Mouse (Mus musculus) embryo, embryonic 10.5 days (tissue): ENCODE results near the gene Caprin2.
"Not testable (repeated sequence)": the region's sequence is repeated elsewhere in the genome, so short reads cannot be mapped to it uniquely, and the experiment has no call there.

ENCODE experiments used
- DNase-seq: peaks from one replicate; pipeline ENCODE4 v3.0.0-alpha.2; 2015; ENCODE audit warnings: low spot score

Caprin2 gene

GRCm38 (mm10) chr6:148895773-148896506, at the start of gene Caprin2:
Gene Caprin2, minus strand, starts transcription at chr6:148896237.
- DNase-seq, result peak; percentile 97

DNA sequence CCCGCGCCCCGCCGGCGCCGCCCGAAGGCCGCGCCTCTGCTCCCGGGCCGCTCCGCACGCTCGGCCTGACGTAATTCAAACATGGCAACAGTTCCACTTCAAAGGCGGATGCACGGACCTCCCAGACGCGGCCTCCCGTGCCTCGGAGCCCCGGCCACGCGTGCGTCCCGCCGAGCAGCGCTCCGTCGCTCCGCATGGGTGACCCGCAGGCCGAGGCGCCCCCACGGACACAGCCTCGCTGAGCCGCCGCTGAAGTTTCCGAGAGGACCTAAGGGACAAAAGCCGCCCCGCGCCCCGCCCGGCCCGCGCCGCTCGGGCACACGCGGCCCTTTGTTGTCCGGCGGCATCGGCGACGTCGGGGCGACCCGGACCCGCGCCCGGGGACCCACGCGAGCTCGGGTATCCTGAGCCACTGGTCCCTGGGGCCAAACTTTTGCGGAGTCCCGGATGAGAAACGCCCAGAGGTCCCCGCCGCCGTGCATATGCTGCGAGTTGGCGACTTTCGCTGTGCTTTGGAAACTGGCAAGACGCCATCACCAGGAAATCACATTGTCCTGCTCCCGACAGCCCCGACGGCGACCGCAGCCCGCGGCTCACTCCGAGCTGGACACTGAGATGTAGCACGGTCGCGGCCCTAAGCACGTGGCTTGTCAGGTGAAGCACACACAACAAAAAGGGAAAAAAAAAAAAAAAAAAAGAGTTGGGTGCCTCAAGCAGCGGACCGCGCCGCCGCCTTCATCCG, 48.9 kb upstream of the Caprin2 start:
- peak; percentile 70 for DNase-seq

DNA sequence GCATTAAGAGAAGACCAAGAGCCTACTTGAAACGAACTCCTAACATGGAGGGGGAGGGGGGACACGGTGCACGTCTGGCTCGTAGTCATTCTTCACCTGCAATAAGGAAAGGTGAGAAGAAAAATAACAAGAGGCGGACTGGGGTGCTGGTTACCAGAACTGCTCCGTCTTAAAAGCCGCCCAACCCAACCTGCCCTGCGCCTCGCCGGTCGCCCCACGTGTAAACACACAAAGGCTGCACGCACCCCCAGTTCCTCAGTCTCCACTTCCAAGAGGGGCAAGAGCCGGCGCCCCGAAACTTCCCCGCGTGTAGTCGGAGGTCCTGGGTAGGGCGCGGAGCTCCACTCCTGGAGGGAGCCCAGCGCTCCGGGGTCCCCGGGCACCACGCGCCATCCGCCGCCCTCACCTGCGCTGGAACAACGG, 48.3 kb upstream of the Caprin2 start:
- DNase-seq, result no peak

GRCm38 (mm10) chr6:148943695-148944094, 47.7 kb upstream of the Caprin2 start:
- DNase-seq, result peak; percentile 40

- DNase-seq, result no peak
Measured at GRCm38 (mm10) chr6:148942406-148942805, 46.4 kb upstream of the Caprin2 start.

DNA sequence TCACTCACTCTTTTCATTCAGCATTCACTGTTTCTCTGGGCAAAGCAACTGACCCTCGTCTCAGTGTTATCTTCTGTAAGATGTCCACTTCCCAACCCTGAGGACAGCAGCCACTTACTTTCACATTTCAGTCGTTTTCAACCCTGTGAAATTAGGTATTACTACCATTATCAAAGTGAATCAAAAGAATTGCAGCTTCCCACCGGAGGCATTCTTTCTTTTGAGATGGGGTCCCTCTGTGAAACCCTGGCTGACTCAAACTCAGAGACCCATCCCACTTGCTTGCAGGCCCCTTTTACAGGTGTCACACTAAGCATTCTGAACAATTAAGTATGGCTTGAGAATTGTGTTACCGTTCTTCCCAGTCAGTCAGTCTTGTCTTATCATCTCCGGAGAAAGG, 45.8 kb upstream of the Caprin2 start:
- no peak for DNase-seq

- not testable (repeated sequence) for DNase-seq
Measured at GRCm38 (mm10) chr6:148940383-148940782, 44.3 kb upstream of the Caprin2 start.

DNA sequence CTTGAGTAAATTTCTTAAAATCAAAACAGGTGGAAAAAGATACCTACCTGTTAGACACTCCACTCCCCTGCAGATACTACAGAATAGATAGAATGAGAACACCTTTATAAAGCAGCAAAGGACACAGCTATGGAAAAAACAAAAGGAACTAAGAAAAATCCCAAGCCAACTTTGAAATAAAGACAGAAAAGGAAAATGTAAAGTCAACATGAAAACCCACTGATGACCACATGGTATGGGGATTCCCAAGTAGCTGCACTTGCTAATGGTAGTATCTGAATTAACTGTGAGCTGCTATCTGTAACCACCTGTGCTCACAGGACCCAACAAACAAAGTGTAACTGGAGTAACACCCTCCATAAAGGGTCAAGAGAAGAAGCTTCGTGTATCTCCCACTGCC, 41.7 kb upstream of the Caprin2 start:
- no peak for DNase-seq

DNA sequence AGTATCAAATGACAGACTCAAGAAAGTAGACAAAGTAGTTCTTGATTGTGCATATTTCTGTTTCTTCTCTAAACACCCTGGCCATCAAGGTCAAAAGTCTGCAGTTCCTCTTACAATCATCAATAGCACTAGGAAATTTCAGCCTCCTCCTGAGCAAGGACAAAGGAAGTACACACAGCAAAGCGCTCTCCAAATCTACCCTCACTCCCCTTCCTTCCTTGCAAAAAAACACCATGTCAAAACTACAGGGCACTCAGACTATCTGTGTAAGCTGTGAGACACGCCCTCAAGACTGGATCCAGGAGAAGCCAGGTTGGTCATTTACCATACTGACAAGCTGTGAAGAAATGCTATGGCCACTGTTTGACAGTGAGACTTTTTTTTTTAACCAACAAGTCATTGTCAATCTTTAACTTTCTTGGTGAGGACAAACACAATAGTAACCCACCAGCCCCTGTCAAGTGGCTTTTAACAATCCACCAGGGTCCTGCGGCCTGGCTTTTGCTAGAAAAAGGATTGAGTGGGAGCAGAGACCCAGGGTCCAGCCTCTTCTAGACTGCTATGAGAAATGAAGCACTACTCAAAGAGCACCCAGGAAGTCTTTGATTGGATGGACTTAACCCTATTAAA, 39.0 kb upstream of the Caprin2 start:
- no peak for DNase-seq

DNA sequence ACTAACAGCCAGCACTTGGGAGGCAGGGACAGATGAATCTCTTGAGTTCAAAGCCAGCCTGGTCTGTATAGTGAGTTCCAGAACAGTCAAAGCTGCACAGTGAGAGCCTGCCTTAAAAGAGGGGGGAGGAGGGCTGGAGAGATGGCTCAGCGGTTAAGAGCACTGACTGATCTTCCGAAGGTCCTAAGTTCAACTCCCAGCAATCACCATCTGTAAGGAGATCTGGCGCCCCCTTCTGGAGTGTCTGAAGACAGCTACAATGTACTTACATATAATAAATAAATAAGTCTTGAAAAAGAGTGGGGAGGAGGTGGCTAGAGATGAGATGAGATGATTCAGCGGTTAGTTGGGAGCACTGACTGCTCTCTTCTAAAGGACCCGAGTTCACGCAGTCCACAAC, 35.2 kb upstream of the Caprin2 start:
- DNase-seq, result peak; percentile 48

DNA sequence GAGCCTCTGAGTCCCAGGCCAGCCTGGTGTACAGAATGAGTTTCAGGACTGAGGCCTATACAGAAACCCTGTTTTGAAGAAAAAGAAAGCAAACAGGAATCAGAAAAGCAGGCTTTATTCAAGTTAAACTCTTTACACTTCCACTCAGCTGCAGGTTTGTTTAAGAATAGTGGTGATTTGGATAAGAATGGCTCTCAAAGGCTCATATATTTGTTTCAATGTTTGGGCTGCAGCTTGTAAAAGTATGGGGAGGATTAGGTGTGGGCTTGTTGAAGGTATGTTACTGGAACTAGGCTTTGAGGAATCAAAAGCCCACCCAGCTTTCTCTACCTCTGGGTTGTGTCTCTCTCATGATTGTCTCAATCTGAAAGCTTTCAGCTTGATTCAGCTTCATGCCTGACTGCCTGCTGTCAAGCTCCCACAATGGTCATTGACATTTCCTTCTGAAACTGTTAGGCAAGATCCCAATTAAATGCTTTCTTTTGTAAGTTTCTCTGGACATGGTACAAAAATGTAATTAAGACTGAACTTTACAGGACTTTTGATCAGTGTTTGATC, 22.9 kb upstream of the Caprin2 start:
- no peak for DNase-seq

- DNase-seq, result no peak
Measured at GRCm38 (mm10) chr6:148917672-148918071, 21.6 kb upstream of the Caprin2 start.

- peak; percentile 45 for DNase-seq
Measured at GRCm38 (mm10) chr6:148916817-148917216, 20.8 kb upstream of the Caprin2 start.

DNA sequence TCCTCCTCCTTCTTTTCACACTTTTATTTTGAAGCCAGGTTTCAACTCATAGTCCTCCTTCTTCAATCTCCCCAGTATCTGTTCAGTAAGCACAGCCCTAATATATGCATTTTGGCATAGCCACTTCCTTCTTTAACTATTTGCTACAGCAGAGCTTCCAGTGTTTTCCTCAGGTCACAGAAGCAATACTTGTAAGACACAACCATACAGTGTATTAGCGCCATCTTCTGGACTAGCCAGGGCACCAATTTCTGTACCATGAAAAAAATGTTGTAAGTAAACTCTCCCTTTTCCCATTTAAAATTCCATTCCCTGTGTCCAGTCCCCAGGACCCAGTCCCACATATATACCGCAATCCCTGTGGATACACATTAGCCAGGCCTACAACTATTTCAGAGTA, 17.9 kb upstream of the Caprin2 start:
- DNase-seq, result peak; percentile 88

DNA sequence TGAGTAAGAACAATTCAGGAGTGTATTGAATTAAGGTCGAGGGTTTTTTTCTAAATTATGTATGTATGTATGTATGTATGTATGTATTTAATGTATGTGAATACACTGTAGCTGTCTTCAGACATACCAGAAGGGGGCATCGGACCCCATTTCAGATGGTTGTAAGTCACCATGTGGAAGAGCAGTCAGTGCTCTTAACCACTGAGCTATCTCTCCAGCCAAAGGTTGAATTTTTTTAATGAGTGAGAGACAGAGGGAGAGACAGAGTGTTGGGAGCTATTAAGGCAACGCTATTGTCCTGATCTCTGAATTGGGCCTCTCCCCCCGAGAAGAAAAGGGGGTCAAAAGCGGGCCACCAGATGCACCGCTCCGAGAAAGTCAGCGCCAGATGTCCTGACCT, 15.9 kb upstream of the Caprin2 start:
- not testable (repeated sequence) for DNase-seq

DNA sequence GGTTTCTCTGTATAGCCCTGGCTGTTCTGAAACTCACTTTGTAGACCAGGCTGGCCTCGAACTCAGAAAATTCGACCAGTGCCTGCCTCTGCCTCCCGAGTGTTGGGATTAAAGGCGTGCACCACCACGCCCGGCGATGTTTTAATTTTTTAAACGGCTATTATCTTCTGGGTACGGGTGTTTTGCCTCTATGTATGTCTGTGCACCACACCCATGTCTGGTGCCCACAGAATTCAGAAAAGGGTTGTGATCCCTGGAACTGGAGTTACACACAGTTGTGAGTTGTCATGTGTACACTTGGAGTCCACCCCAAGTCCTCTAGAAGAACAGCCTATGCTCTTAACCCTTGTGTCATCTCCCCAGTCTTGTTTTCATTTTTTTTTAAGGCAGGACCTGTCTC, 10.9 kb upstream of the Caprin2 start:
- no peak for DNase-seq

GRCm38 (mm10) chr6:148902728-148903127, 6.7 kb upstream of the Caprin2 start:
- no peak for DNase-seq

GRCm38 (mm10) chr6:148896507-148896851, 442 bp upstream of the Caprin2 start:
- no peak for DNase-seq

DNA sequence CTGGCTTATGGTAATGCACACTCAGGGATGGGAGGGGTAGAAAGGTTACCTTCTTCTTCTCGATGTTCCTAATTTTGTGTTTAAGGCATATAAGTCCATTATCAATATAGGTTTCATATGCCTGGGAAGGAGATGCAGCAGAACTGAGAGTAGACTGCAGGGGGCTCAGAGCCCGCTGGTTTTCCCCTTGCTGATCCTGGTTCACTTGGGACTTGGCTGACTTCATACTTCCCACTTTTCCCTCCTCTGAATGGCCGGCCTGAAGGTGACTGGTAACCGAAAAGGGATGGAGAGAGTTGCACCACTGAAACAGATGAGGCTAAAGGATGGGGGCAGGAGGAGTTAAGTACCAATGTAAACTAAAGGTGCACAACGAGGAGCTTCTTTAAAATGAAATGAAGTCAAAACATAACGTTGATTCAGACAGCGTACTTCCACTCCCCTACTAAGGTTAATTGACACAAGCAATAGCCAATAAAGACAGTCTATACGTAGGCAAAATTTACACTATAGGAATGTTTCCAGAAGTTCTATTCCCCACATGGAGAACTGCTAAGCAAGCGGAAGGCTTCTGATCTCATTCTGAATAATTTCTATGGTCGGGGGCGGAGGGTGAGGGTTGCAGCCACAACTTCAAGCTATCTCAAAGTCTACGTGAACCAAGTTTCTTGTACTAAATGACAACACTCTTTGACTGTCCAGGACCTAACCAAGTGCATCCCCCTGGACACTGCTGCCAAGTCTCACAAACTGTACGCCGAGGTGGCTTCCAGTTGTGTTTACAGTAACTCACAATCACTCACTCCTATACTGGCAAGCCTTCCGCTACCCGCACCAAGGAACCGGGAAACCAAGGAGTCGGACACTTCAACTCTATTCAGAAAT, 907 bp downstream of the Caprin2 start:
- DNase-seq, result peak; percentile 32

GRCm38 (mm10) chr6:148873911-148874310, 22.1 kb downstream of the Caprin2 start:
- DNase-seq, result no peak

DNA sequence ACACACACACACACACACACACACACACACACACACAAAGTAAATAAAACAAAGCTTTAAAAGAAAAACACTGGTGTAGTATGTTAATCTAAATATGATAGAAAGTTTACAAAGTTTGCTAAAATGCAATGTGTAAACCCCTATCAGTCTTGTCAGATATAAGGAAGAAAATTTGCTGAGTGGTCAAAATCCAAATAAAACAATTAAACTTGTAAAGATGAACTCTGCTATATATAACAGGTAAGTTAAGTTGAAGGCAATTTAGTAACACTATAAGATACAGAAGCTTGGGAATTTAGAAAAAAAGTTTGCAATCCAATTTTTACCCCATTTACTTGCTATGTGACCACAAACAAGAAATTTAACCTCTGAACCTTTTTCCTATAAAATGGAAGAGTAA, 50.4 kb downstream of the Caprin2 start:
- no peak for DNase-seq

GRCm38 (mm10) chr6:148841760-148842159, 54.3 kb downstream of the Caprin2 start:
- DNase-seq, result no peak
